Mouse (Mus musculus) mesoderm, embryonic 11.5 days (tissue): ENCODE measurements at regions not wholly inside any gene's neighbourhood (a gene's known extent, or its start where the extent isn't known, plus 50 kb on each side); places are given as distances from the start of the nearest gene placed in this dataset.
A peak's percentile ranks its signal among the peaks of the same experiment; 100 is the strongest.

Source experiments
- DNase-seq: peaks from one replicate; pipeline ENCODE4 v3.0.0-alpha.2; 2012; ENCODE audit warnings: low read depth, low spot score

DNA sequence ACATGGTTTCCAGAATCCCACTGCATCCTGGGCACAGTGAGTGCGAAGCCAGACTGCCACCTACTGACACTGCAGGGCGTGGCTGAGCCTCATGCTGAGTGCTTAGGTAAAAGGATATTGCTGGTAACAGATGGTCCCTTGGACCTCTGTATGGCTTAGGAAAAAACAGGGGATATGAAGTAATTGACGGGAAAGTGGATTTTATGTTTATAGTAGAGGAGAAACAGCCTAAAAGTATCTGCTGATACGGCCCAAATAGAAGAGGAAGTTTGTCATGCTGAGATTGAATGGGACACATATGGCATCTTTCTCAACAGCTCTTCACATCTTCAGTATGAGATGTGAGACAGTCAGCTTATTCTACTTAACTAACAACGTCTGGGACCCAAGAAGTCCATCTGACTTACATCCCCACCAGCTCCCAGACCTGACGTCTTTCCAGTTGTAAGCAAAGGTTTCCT, 182.1 kb downstream of the Rap2a start:
- peak; percentile 13 for DNase-seq

DNA sequence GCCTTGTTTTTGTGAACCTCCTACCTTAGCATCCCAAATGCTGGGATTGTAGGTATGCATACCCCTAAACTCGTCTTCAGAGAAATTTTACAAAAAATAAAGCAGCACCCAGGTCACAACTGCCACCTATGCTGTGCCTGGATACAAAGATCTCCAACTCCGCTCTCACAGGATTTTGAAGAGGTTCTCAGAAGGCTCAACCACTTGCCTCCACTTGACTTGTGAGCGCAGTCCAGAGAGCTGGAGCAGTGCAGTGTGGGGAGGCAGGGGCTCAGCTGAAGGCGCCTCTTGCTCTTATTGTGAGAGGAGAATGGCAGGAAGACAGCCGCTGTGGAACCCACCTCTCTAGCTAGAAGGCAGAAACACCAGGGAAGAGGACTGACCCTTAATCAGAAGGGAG, 182.9 kb downstream of the Rap2a start:
- no peak for DNase-seq

DNA sequence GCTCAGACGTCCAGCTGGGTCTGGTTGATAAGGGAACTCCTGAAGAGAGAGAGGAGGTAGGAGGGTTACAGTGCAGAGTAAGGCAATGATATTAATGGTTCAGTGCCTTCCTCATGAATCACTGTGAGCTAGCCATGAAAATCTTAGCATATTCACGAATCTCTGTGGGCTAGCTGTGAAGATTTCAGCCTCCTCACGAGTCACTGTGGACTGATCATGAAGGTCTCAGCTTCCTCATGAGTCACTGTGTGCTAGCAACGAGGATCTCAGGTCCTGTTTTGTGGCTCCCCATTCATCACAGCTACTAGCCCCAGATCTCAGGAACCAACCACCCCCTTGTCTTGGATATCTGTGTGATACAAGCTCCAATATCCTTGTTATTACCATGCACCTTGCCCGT, 191.4 kb downstream of the Rap2a start:
- DNase-seq: no peak

- DNase-seq: no peak
Observed at GRCm38 (mm10) chr14:120675752-120676151, 197.5 kb downstream of the Rap2a start.

- no peak for DNase-seq
Observed at GRCm38 (mm10) chr14:120678533-120678932, 200.3 kb downstream of the Rap2a start.

- DNase-seq: no peak
Observed at GRCm38 (mm10) chr14:120679072-120679471, 200.8 kb downstream of the Rap2a start.

DNA sequence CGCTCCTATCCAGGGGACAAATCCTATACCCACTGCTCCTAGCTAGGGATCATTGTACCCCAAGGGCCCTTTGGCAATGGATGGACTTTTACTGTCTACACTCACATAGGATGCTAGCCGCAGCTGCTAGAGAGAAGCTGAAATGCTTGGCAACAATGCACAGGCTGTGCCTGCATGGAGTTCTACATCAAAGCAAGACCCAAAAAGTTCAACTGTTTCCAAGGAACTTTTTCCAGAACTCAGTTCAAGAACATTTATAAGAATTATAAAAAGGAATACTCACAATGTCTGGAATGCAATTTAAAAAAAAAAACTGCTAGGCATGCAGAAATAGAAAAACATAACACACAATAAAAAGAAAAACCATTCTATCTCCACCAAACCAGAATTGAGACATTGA, 202.0 kb downstream of the Rap2a start:
- DNase-seq: no peak

DNA sequence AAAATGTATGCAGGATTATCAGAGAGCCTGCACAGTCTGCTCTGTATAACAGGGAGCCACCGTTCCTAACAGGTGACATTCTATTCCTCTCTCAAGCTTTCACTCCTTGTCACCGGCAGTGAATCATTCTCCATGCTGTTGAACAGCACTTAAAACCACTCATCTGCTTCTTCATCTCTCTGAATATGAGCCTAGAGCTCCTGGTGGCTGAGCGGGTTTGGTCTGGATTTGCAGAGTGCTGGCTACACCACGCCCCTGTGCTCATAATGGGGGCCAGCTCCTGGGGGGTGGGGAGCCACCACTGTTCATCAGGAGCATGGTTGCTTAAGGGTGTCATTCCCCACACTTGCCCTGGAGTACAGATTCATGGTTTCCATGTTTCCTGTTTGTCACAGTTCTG, 207.0 kb downstream of the Rap2a start:
- no peak for DNase-seq

GRCm38 (mm10) chr14:120685877-120686276, 207.6 kb downstream of the Rap2a start:
- no peak for DNase-seq

- no peak for DNase-seq
Observed at GRCm38 (mm10) chr14:120686751-120687150, 208.5 kb downstream of the Rap2a start.

- no peak for DNase-seq
Observed at GRCm38 (mm10) chr14:120699378-120699777, 211.6 kb upstream of the Ipo5 start.

DNA sequence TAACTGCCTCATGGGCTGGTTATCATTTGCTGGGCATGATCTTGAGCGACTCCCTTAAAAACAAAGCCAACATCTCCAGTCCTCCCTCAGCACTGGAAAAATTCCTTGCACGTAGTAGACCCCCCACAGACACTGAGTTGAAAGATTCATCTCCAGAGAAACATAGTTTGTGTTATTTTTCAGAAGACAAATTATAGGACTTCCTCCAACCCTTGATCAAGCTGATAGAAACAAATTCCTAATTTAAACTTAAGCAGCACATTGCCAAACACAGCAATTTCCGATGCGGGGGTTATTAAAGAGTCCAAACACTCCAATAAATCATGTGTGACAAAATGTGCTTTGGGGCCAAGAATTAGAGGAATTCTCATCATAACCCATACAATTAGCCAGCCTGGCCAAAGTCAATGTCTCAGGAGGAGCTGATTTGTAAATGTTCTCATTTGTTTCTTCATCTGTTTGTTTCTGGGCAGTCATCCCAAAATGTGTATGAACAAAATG, 205.7 kb upstream of the Ipo5 start:
- DNase-seq: no peak

- no peak for DNase-seq
Observed at GRCm38 (mm10) chr14:120710782-120711181, 200.2 kb upstream of the Ipo5 start.

GRCm38 (mm10) chr14:120720464-120721445, 190.3 kb upstream of the Ipo5 start:
- DNase-seq: peak; percentile 58

- DNase-seq: no peak
Observed at GRCm38 (mm10) chr14:120721593-120722461, 189.2 kb upstream of the Ipo5 start.

DNA sequence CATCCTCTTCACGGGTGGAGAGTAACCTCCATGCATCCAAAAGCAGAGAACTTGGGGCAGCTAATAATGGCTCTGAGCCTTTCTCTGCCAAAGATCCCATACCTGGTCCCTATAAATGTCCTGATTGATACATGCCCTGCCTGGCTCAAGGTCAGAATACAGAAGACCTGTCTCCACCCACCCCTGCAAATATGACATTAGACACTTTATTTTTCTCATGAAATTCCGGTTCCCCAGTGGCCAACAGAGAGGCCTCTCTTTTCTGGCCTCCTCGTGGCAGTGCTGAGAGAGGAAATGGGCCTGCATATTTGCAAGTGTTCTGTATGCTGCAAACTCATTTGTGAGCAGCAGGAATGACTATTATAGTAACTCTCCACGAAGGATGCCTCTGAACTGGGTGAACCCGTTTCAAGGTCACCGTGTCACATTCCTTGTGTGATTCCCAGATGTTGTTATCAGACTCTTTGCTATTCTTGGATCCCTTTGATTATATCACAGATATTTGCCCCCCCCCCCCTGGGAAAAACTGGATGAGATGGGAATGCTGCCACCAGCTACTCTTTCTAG, 188.4 kb upstream of the Ipo5 start:
- no peak for DNase-seq

- no peak for DNase-seq
Observed at GRCm38 (mm10) chr14:120728107-120728506, 182.9 kb upstream of the Ipo5 start.

- peak; percentile 30 for DNase-seq
Observed at GRCm38 (mm10) chr14:120730226-120730625, 180.8 kb upstream of the Ipo5 start.

GRCm38 (mm10) chr14:120731679-120732281, 179.2 kb upstream of the Ipo5 start:
- DNase-seq: no peak

GRCm38 (mm10) chr14:120732400-120733138, 178.5 kb upstream of the Ipo5 start:
- DNase-seq: no peak
